Mouse (Mus musculus) bone marrow, adult 2 months (tissue): ENCODE results near the gene Mfn2.

Experiments used
- CTCF ChIP-seq: fragments of 200-500 bp; IDR thresholded peaks from 2 replicates; pipeline ENCODE4 v1.5.1; 2011; ENCODE audit warnings: low read length, control low read depth; ENCODE audit not compliant: control insufficient read depth, insufficient read depth
- POLR2A ChIP-seq: fragments of 200-500 bp; IDR thresholded peaks from 2 replicates; pipeline ENCODE4 v1.6.1; 2011; ENCODE audit warnings: low read depth, mild to moderate bottlenecking, control low read depth, low read length, borderline replicate concordance; ENCODE audit not compliant: control insufficient read depth

GRCm38 (mm10) chr4:147868450-147869031, 36.0 kb downstream of the Mfn2 start, which contains the start of the genes Miip and Fv1:
- TF ChIP-seq CTCF (no peak), POLR2A (peak; percentile 66; the same call in 1 of the 2 replicates)
